ENCODE assay signal across 8 mouse cellular contexts in the genomic region with DNA sequence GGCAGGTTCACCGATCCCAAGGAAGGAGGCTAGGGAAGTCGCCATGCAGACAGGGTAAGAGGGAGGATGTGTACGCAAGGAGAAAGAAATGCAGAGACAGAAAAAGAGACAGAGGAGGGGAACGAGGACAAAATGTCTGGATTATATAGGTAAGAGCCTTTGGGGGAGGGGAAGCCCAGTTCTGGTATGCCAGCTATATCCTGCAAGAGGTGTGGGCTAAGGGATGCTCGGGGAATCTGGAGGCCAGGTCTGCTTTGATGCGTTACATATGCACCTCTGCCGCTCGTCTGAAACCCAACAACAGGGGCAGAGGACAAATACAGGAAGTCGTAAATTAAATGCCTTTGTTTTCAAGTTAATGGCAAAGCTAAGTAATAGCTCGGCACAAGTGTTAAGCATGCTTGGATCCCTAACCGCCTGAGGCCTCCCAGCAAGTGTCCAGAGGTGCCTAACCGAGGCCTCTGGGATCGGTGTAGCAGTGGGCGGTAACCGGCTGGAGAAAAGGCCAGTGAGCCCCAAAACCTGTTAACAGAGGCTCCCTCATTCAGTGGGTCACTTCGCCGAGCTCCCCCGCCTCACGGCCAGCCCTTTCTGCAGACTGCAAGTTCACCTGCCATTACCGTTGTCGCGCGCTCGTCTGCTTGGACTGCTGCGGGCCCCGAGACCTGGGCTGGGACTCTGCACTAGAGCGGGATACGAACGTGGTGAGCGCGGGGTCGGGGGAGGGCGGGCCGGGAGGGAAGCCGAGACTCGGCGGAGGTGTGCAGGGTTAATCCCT. TPM values are rescaled to one million over a fixed set of nuclear protein-coding genes. Genes with fewer than 3 reads are reported as not detected.
A peak's percentile ranks its signal among the peaks of the same experiment; 100 is the strongest.
DNase-seq lines count a peak whose midpoint lies in the region; ATAC-seq and TF ChIP-seq lines count a peak whose summit lies in the region.

No protein-coding gene starts in this region.

- H3K27ac ChIP-seq in hindbrain, embryonic 10.5 days: peak overlapping the region; percentile 96
- peak overlapping the region; percentile 27 for H3K27ac ChIP-seq in liver, embryonic 14.5 days

- no peak for TF ChIP-seq CTCF in liver, embryonic 14.5 days (IDR thresholded peaks at IDR 0.05; ENCODE audit: low read depth)

- 7% methylated on average over 37 of the region's 37 CpGs for WGBS in hindbrain, embryonic 10.5 days
- WGBS in liver, embryonic 14.5 days (ENCODE audit: insufficient replicate concordance): 5% methylated on average over 37 of the region's 37 CpGs

- H3K4me1 ChIP-seq in hindbrain, embryonic 10.5 days (replicated peaks): peaks cover 62% of the 10 kb centered on the region
- H3K4me1 ChIP-seq in liver, embryonic 14.5 days (replicated peaks; ENCODE audit: control insufficient read depth in 2 of 2, insufficient read depth in 2 of 2, low read length in 1 of 2): peaks cover 35 to 42% of the 10 kb centered on the region in 2 experiments

- H3K36me3 ChIP-seq in hindbrain, embryonic 10.5 days: peaks cover 25% of the 10 kb centered on the region
- peaks cover 21% of the 10 kb centered on the region for H3K36me3 ChIP-seq in liver, embryonic 14.5 days (replicated peaks; ENCODE audit: control insufficient read depth, insufficient read depth, low read depth)

- ATAC-seq in liver, embryonic 14.5 days (ENCODE audit: insufficient read depth): peak; percentile 49

- peaks cover 49% of the 10 kb centered on the region for H3K27me3 ChIP-seq in hindbrain, embryonic 10.5 days (ENCODE audit: insufficient read depth, poor library complexity, severe bottlenecking)
- H3K27me3 ChIP-seq in liver, embryonic 14.5 days (ENCODE audit: control insufficient read depth, insufficient read depth, low read length): peaks cover 3% of the 10 kb centered on the region; the same call in 1 of the 2 replicates

- H3K4me2 ChIP-seq in liver, embryonic 14.5 days (ENCODE audit: low read depth): peak overlapping the region; percentile 90

- peak overlapping the region; percentile 75 for H3K9ac ChIP-seq in liver, embryonic 14.5 days (replicated peaks)

- H3K4me3 ChIP-seq in hindbrain, embryonic 10.5 days: peak overlapping the region; percentile 84
- H3K4me3 ChIP-seq in liver, embryonic 14.5 days (ENCODE audit: insufficient read depth in 1 of 2, low read depth in 2 of 2, low read length in 2 of 2): peak overlapping the region; percentile 57 to 83

- peak; percentile 71 to 86 for DNase-seq in adrenal gland, adult (ENCODE audit: inconsistent age in 2 of 2, low spot score in 1 of 2)
- no peak for DNase-seq in adrenal gland, postnatal 4 days (ENCODE audit: low spot score in 2 of 2)
- peak; percentile 54 for DNase-seq in spleen, adult 18-20 months
- no peak for DNase-seq in spleen, adult 12 weeks (ENCODE audit: low spot score)
- DNase-seq in hindbrain, embryonic 10.5 days (ENCODE audit: low spot score): no peak
- DNase-seq in liver, embryonic 14.5 days (ENCODE audit: low read depth in 3 of 3, low spot score in 3 of 3): no peak
- DNase-seq in spleen, postnatal 36 days (ENCODE audit: low spot score in 2 of 2): peak; percentile 45 to 46
- no peak for DNase-seq in ovary, adult 18-20 months (ENCODE audit: low spot score)

- TF ChIP-seq EP300 in liver, embryonic 14.5 days (IDR thresholded peaks at IDR 0.05; ENCODE audit: low read depth): no peak

- H3K9me3 ChIP-seq in hindbrain, embryonic 10.5 days: no peaks in the 10 kb centered on the region
- H3K9me3 ChIP-seq in liver, embryonic 14.5 days (ENCODE audit: control insufficient read depth, low read length): no peaks in the 10 kb centered on the region

RNA-seq across cellular contexts. Expression of a gene that starts 2.4 kb away (rescaled TPM):
- total RNA-seq in adrenal gland, postnatal 4 days (2021): 10 to 100 TPM; 34.9 to 37.6 TPM
- polyA plus RNA-seq in hindbrain, embryonic 10.5 days (2016; fragmentation: Nextera tagmentation; extraction: Ambion mirVana): 46.4 and 48.3 TPM in 2 replicates
- polyA plus RNA-seq in liver, embryonic 14.5 days (2012; rRNA removed): 9.8 and 13.6 TPM in 2 replicates
- polyA plus RNA-seq in liver, embryonic 14.5 days (2014; fragmentation: Nextera tagmentation; extraction: Ambion mirVana): 11.2 and 12.0 TPM in 2 replicates

RNA-seq across cellular contexts. Expression of a gene that starts 6.6 kb away (rescaled TPM):
- 1 to 10 TPM in 1 of 2 experiments, under 1 TPM in 1; 0.71 to 1.6 TPM for total RNA-seq in adrenal gland, postnatal 4 days (2021)
- 2.6 and 4.7 TPM in 2 replicates for polyA plus RNA-seq in hindbrain, embryonic 10.5 days (2016; fragmentation: Nextera tagmentation; extraction: Ambion mirVana)
- polyA plus RNA-seq in liver, embryonic 14.5 days (2012; rRNA removed): 0.19 and 0.25 TPM in 2 replicates
- 0.20 and 0.28 TPM in 2 replicates for polyA plus RNA-seq in liver, embryonic 14.5 days (2014; fragmentation: Nextera tagmentation; extraction: Ambion mirVana)

RNA-seq across cellular contexts. Expression of a gene that starts 9.3 kb away (rescaled TPM):
- 10 to 100 TPM; 31.8 to 33.8 TPM for total RNA-seq in adrenal gland, postnatal 4 days (2021)
- 79.8 and 87.1 TPM in 2 replicates for polyA plus RNA-seq in hindbrain, embryonic 10.5 days (2016; fragmentation: Nextera tagmentation; extraction: Ambion mirVana)
- polyA plus RNA-seq in liver, embryonic 14.5 days (2012; rRNA removed): 20.3 and 22.6 TPM in 2 replicates
- 39.7 and 40.4 TPM in 2 replicates for polyA plus RNA-seq in liver, embryonic 14.5 days (2014; fragmentation: Nextera tagmentation; extraction: Ambion mirVana)

RNA-seq across cellular contexts. Expression of a gene that starts 11.7 kb away (rescaled TPM):
- total RNA-seq in adrenal gland, postnatal 4 days (2021): 10 to 100 TPM; 18.8 to 19.6 TPM
- 39.2 and 45.7 TPM in 2 replicates for polyA plus RNA-seq in hindbrain, embryonic 10.5 days (2016; fragmentation: Nextera tagmentation; extraction: Ambion mirVana)
- 10.5 and 12.9 TPM in 2 replicates for polyA plus RNA-seq in liver, embryonic 14.5 days (2012; rRNA removed)
- 9.2 and 10.2 TPM in 2 replicates for polyA plus RNA-seq in liver, embryonic 14.5 days (2014; fragmentation: Nextera tagmentation; extraction: Ambion mirVana)

RNA-seq across cellular contexts. Expression of a gene that starts 11.7 kb away (rescaled TPM):
- total RNA-seq in adrenal gland, postnatal 4 days (2021): 10 to 100 TPM; 19.2 to 21.7 TPM
- polyA plus RNA-seq in hindbrain, embryonic 10.5 days (2016; fragmentation: Nextera tagmentation; extraction: Ambion mirVana): 25.1 and 25.9 TPM in 2 replicates
- polyA plus RNA-seq in liver, embryonic 14.5 days (2012; rRNA removed): 9.8 and 12.1 TPM in 2 replicates
- 14.1 and 14.3 TPM in 2 replicates for polyA plus RNA-seq in liver, embryonic 14.5 days (2014; fragmentation: Nextera tagmentation; extraction: Ambion mirVana)

Comparison
In these comparisons a context has a peak if more than half of its experiments do, and no peak if none do; other contexts are left out.
1. DNase-seq: peak in adrenal gland, adult (2 of 2), spleen, adult 18-20 months (2 of 2) and spleen, postnatal 36 days (2 of 2); none in adrenal gland, postnatal 4 days (0 of 2), spleen, adult 12 weeks (single experiment), hindbrain, embryonic 10.5 days (single experiment), liver, embryonic 14.5 days (0 of 3) and ovary, adult 18-20 months (single experiment).